Mouse (Mus musculus) heart, adult 2 months (tissue): ENCODE results near the gene Apba2.

ENCODE experiments used
- CTCF ChIP-seq: fragments of 200-600 bp; IDR thresholded peaks from 2 replicates; pipeline ENCODE4 v1.8.1; 2022; ENCODE audit warnings: antibody characterized with exemption, mild to moderate bottlenecking, moderate library complexity
- EP300 ChIP-seq: fragments of 200-500 bp; IDR thresholded peaks from 2 replicates; pipeline ENCODE4 v1.6.1; 2011; ENCODE audit warnings: low read depth, low read length, control low read depth; ENCODE audit not compliant: insufficient read depth
- POLR2A ChIP-seq: fragments of 200-500 bp; IDR thresholded peaks from 2 replicates; pipeline ENCODE4 v1.6.1; 2011; ENCODE audit warnings: mild to moderate bottlenecking, low read depth, low read length, control low read depth; ENCODE audit not compliant: insufficient read depth

GRCm38 (mm10) chr7:64631131-64631530 is 129.6 kb downstream of the Apba2 start:
- TF ChIP-seq CTCF (no peak), EP300 (no peak), POLR2A (no peak)
